ENCODE assay signal across 8 mouse cellular contexts in genomic region chr8:12670965-12671364, GRCm38 (mm10). TPM values are rescaled to one million over a fixed set of nuclear protein-coding genes. Genes with fewer than 3 reads are reported as not detected.
DNase-seq lines count a peak whose midpoint lies in the region; ATAC-seq and TF ChIP-seq lines count a peak whose summit lies in the region.

No protein-coding gene starts in this region.

- no peak for TF ChIP-seq CTCF in G1E (IDR thresholded peaks at IDR 0.05; ENCODE audit: low read depth, low read length)

- no peaks in the 10 kb centered on the region; the same call in 1 of the 2 replicates for H3K27me3 ChIP-seq in heart, embryonic 11.5 days (ENCODE audit: control insufficient read depth, insufficient read depth, low read length)
- peaks cover 21% of the 10 kb centered on the region for H3K27me3 ChIP-seq in G1E (ENCODE audit: insufficient read depth, low read length)
- H3K27me3 ChIP-seq in forebrain, embryonic 15.5 days, result no peaks in the 10 kb centered on the region
- peaks cover 8% of the 10 kb centered on the region for H3K27me3 ChIP-seq in liver, embryonic 16.5 days (ENCODE audit: control insufficient read depth, insufficient read depth, low read depth, low read length)

- H3K4me1 ChIP-seq in heart, embryonic 11.5 days (ENCODE audit: control insufficient read depth, insufficient read depth, low read length), result peaks cover 5% of the 10 kb centered on the region; the same call in 1 of the 2 replicates
- peaks cover 33% of the 10 kb centered on the region for H3K4me1 ChIP-seq in G1E (ENCODE audit: insufficient read depth, low read depth, low read length)
- H3K4me1 ChIP-seq in forebrain, embryonic 15.5 days, result peaks cover 21% of the 10 kb centered on the region
- H3K4me1 ChIP-seq in liver, embryonic 16.5 days (ENCODE audit: control insufficient read depth, low read depth, low read length), result peaks cover 15% of the 10 kb centered on the region

- H3K9me3 ChIP-seq in heart, embryonic 11.5 days (replicated peaks; ENCODE audit: control insufficient read depth, low read length), result no peaks in the 10 kb centered on the region
- no peaks in the 10 kb centered on the region for H3K9me3 ChIP-seq in G1E (replicated peaks)
- H3K9me3 ChIP-seq in forebrain, embryonic 15.5 days, result no peaks in the 10 kb centered on the region
- H3K9me3 ChIP-seq in liver, embryonic 16.5 days (replicated peaks; ENCODE audit: control insufficient read depth, low read length), result no peaks in the 10 kb centered on the region

- H3K9ac ChIP-seq in heart, embryonic 11.5 days (ENCODE audit: low read depth, low read length), result peak overlapping the region; percentile 86
- H3K9ac ChIP-seq in forebrain, embryonic 15.5 days (replicated peaks), result peak overlapping the region; percentile 80
- peak overlapping the region; percentile 89 for H3K9ac ChIP-seq in liver, embryonic 16.5 days (ENCODE audit: low read depth, low read length)

- H3K4me3 ChIP-seq in heart, embryonic 11.5 days (ENCODE audit: low read depth, low read length), result peak overlapping the region; percentile 88
- peak overlapping the region; percentile 93 for H3K4me3 ChIP-seq in G1E (ENCODE audit: low read depth, low read length)
- H3K4me3 ChIP-seq in forebrain, embryonic 15.5 days, result peak overlapping the region; percentile 77
- peak overlapping the region; percentile 91 for H3K4me3 ChIP-seq in liver, embryonic 16.5 days (ENCODE audit: low read depth, low read length)

- DNase-seq in heart, postnatal 14 days, result no peak
- no peak for DNase-seq in G1E (ENCODE audit: low spot score)
- no peak for DNase-seq in frontal cortex, postnatal 14 days (ENCODE audit: low spot score in 2 of 2)
- DNase-seq in left cerebral cortex, postnatal 10 days (ENCODE audit: extremely low spot score in 1 of 2, low spot score in 2 of 2), result no peak
- no peak for DNase-seq in cerebellum, postnatal 36 days

- H3K27ac ChIP-seq in heart, embryonic 11.5 days (ENCODE audit: low read depth, low read length), result no peak overlapping the region
- H3K27ac ChIP-seq in forebrain, embryonic 15.5 days (replicated peaks), result no peak overlapping the region
- peak overlapping the region; percentile 72 for H3K27ac ChIP-seq in liver, embryonic 16.5 days (ENCODE audit: low read length)

- WGBS in heart, embryonic 11.5 days (ENCODE audit: insufficient replicate concordance), result 30% methylated on average over 6 of the region's 6 CpGs
- WGBS in forebrain, embryonic 15.5 days, result 39% methylated on average over 6 of the region's 6 CpGs
- 15% methylated on average over 6 of the region's 6 CpGs for WGBS in liver, embryonic 16.5 days (ENCODE audit: insufficient replicate concordance)

- no peaks in the 10 kb centered on the region; the same call in 1 of the 2 replicates for H3K36me3 ChIP-seq in heart, embryonic 11.5 days (ENCODE audit: control insufficient read depth, insufficient read depth, low read length)
- peaks cover 25% of the 10 kb centered on the region for H3K36me3 ChIP-seq in G1E (replicated peaks)
- H3K36me3 ChIP-seq in forebrain, embryonic 15.5 days, result no peaks in the 10 kb centered on the region
- H3K36me3 ChIP-seq in liver, embryonic 16.5 days (ENCODE audit: control insufficient read depth, insufficient read depth), result no peaks in the 10 kb centered on the region; the same call in 1 of the 2 replicates

- intact Hi-C loops in heart, postnatal 14 days (cut with DNase I), result loop anchor here (10.0 kb wide), 1 partner anchor 276 kb away; the partner anchor contains the start of gene Sox1
- intact Hi-C loops in left cerebral cortex, postnatal 10 days (cut with DNase I), result no loop called here

- ATAC-seq in heart, embryonic 11.5 days (replicated peaks; ENCODE audit: insufficient number of reproducible peaks, low FRiP score, low TSS enrichment), result no peak
- ATAC-seq in G1E (ENCODE audit: extremely low read depth, insufficient number of reproducible peaks, low FRiP score, poor library complexity, severe bottlenecking), result peak; percentile 72
- ATAC-seq in forebrain, embryonic 15.5 days (replicated peaks), result no peak
- peak; percentile 82 for ATAC-seq in liver, embryonic 16.5 days (ENCODE audit: low read depth)

- peak overlapping the region; percentile 89 for H3K4me2 ChIP-seq in heart, embryonic 11.5 days
- peak overlapping the region; percentile 86 for H3K4me2 ChIP-seq in forebrain, embryonic 15.5 days (replicated peaks)
- peak overlapping the region; percentile 87 for H3K4me2 ChIP-seq in liver, embryonic 16.5 days (ENCODE audit: low read depth, low read length)

RNA-seq across cellular contexts. Expression of gene Tubgcp3, which starts 1.1 kb away (rescaled TPM):
- 33.6 and 37.1 TPM in 2 replicates for polyA plus RNA-seq in heart, embryonic 11.5 days (2014; fragmentation: Nextera tagmentation; extraction: Ambion mirVana)
- 10 to 100 TPM; 15.5 to 16.0 TPM for total RNA-seq in heart, postnatal 14 days (2021)
- total RNA-seq in G1E (2014; fragmentation: Nextera tagmentation), result 61.4 and 67.3 TPM in 2 replicates
- 61.0 and 62.0 TPM in 2 replicates for total RNA-seq in G1E (2017)
- 21.3 and 30.0 TPM in 2 replicates for polyA plus RNA-seq in G1E (2012)
- polyA plus RNA-seq in forebrain, embryonic 15.5 days (2015; fragmentation: Nextera tagmentation; extraction: Ambion mirVana), result 42.4 and 45.3 TPM in 2 replicates
- polyA plus RNA-seq in liver, embryonic 16.5 days (2015; fragmentation: Nextera tagmentation; extraction: Ambion mirVana), result 21.0 and 22.5 TPM in 2 replicates
- total RNA-seq in left cerebral cortex, postnatal 10 days (2021), result 10 to 100 TPM; 32.3 to 32.7 TPM

Comparison
In these comparisons a context has a peak if more than half of its experiments do, and no peak if none do; other contexts are left out.
1. ATAC-seq: peak in G1E (single experiment) and liver, embryonic 16.5 days (single experiment); none in heart, embryonic 11.5 days (single experiment) and forebrain, embryonic 15.5 days (single experiment).
2. Peak in every context shown above with its lines, with median percentiles within 50 percentile points of each other: H3K4me2 ChIP-seq, H3K4me3 ChIP-seq and H3K9ac ChIP-seq.